Mouse (Mus musculus): ENCODE measurements around the gene Rnd2. TPM values are rescaled to one million over a fixed set of nuclear protein-coding genes. Genes with fewer than 3 reads are reported as not detected.

Gene Rnd2
- polyA plus RNA-seq, 1 experiment from 2014 or later = 37.5 TPM

- Histone ChIP-seq H3K27me3 (ENCODE audit: control insufficient read depth, insufficient read depth, low read length) (no peaks in the 10 kb centered on the region), H3K36me3 (ENCODE audit: control insufficient read depth, insufficient read depth, low read length) (no peaks in the 10 kb centered on the region), H3K9ac (ENCODE audit: low read length) (no peak overlapping the region), H3K4me2 (no peak overlapping the region), H3K9me3 (ENCODE audit: control insufficient read depth, low read length) (no peaks in the 10 kb centered on the region), H3K4me3 (ENCODE audit: low read depth, low read length) (no peak overlapping the region), H3K4me1 (ENCODE audit: control insufficient read depth, insufficient read depth, low read length) (no peaks in the 10 kb centered on the region), H3K27ac (ENCODE audit: low read depth, low read length) (no peak overlapping the region)
- WGBS = 94% methylated on average over 10 of the region's 10 CpGs
- ATAC-seq (ENCODE audit: low FRiP score) (no peak), DNase-seq (ENCODE audit: low spot score, missing footprints) (no peak)
Observed at GRCm38 (mm10) chr11:101451536-101451935, 13.3 kb upstream of the Rnd2 start.

GRCm38 (mm10) chr11:101452093-101452774, 12.6 kb upstream of the Rnd2 start:
- Histone ChIP-seq H3K27me3 (ENCODE audit: control insufficient read depth, insufficient read depth, low read length) (no peaks in the 10 kb centered on the region), H3K27ac (ENCODE audit: low read depth, low read length) (no peak overlapping the region), H3K4me3 (ENCODE audit: low read depth, low read length) (no peak overlapping the region), H3K36me3 (ENCODE audit: control insufficient read depth, insufficient read depth, low read length) (no peaks in the 10 kb centered on the region), H3K4me2 (no peak overlapping the region), H3K9me3 (ENCODE audit: control insufficient read depth, low read length) (no peaks in the 10 kb centered on the region), H3K4me1 (ENCODE audit: control insufficient read depth, insufficient read depth, low read length) (no peaks in the 10 kb centered on the region), H3K9ac (ENCODE audit: low read length) (no peak overlapping the region)
- WGBS = 76% methylated on average over 10 of the region's 10 CpGs
- no peak for ATAC-seq (ENCODE audit: low FRiP score)
- DNase-seq (ENCODE audit: low spot score, missing footprints) = no peak

DNA sequence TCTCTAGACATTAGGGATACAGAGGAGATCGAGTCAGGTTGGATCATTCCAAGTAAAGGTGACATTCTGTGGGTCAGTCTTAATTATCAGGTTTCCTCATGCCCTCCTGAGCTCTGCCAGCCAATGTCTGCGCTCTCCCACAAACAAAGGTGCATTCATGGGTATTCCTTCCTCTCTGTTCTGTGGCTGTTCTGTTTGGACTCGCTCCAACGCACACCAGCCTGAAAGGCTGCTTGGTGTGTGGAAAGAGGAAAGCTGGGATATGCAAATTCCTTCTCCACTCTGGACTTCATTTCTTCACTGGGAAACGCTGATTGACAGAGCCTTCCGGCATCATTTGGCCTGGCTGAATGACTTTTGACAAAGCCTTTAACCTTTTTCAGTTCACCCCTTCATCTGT, 10.1 kb upstream of the Rnd2 start:
- H3K4me1 ChIP-seq (ENCODE audit: control insufficient read depth, insufficient read depth, low read length) = no peaks in the 10 kb centered on the region
- no peak overlapping the region for H3K27ac ChIP-seq (ENCODE audit: low read depth, low read length)
- no peaks in the 10 kb centered on the region; the same call in 1 of the 2 replicates for H3K36me3 ChIP-seq (ENCODE audit: control insufficient read depth, insufficient read depth, low read length)
- no peak for DNase-seq (ENCODE audit: low spot score, missing footprints)
- no peak overlapping the region for H3K4me3 ChIP-seq (ENCODE audit: low read depth, low read length)
- no peaks in the 10 kb centered on the region for H3K27me3 ChIP-seq (ENCODE audit: control insufficient read depth, insufficient read depth, low read length)
- H3K4me2 ChIP-seq = no peak overlapping the region
- ATAC-seq (ENCODE audit: low FRiP score) = no peak
- no peaks in the 10 kb centered on the region for H3K9me3 ChIP-seq (ENCODE audit: control insufficient read depth, low read length)
- no peak overlapping the region for H3K9ac ChIP-seq (ENCODE audit: low read length)
- WGBS = 46% methylated on average over 6 of the region's 6 CpGs

DNA sequence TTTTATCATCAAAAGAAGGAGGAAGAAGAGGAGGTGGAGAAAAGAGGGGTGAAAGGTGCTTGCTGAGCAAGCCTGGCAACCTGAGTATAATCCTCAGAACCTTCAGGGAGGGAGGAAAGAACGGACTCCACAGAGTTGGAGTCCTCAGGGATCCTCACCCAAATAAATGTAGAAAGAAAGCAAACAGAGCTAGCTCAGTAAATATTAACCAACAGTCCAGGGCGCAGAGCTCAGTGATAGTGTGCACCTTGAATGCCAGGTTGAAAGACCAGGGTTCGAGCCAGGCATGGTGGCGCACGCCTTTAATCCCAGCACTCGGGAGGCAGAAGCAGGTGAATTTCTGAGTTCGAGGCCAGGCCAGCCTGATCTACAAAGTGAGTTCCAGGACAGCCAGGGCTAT, 9.2 kb upstream of the Rnd2 start:
- ATAC-seq (ENCODE audit: low FRiP score) (no peak), DNase-seq (ENCODE audit: low spot score, missing footprints) (no peak)
- 87% methylated on average over 7 of the region's 7 CpGs for WGBS
- Histone ChIP-seq H3K9ac (ENCODE audit: low read length) (no peak overlapping the region), H3K36me3 (ENCODE audit: control insufficient read depth, insufficient read depth, low read length) (no peaks in the 10 kb centered on the region; the same call in none of the 2 replicates), H3K27ac (ENCODE audit: low read depth, low read length) (no peak overlapping the region), H3K4me2 (no peak overlapping the region), H3K4me3 (ENCODE audit: low read depth, low read length) (no peak overlapping the region), H3K9me3 (ENCODE audit: control insufficient read depth, low read length) (no peaks in the 10 kb centered on the region), H3K27me3 (ENCODE audit: control insufficient read depth, insufficient read depth, low read length) (no peaks in the 10 kb centered on the region), H3K4me1 (ENCODE audit: control insufficient read depth, insufficient read depth, low read length) (no peaks in the 10 kb centered on the region)

DNA sequence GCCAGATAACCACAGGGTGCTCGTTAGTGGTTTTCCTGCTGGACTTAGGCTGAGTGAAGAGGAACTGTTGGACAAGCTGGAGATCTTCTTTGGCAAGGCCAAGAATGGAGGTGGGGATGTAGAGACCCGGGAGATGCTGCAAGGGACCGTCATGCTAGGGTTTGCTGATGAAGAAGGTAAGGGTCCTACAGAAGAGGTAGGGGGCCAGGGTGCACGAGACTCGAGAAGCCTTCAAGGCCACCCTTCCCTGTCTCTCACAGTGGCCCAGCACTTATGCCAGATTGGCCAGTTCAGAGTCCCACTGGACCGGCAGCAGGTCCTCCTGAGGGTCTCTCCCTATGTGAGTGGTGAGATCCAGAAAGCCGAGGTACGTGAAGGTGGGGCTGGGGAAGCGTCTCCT, 7.2 kb upstream of the Rnd2 start:
- Histone ChIP-seq H3K9me3 (ENCODE audit: control insufficient read depth, low read length) (no peaks in the 10 kb centered on the region), H3K4me2 (no peak overlapping the region), H3K4me3 (ENCODE audit: low read depth, low read length) (no peak overlapping the region), H3K27ac (ENCODE audit: low read depth, low read length) (no peak overlapping the region), H3K9ac (ENCODE audit: low read length) (no peak overlapping the region), H3K4me1 (ENCODE audit: control insufficient read depth, insufficient read depth, low read length) (peaks cover 8% of the 10 kb centered on the region), H3K27me3 (ENCODE audit: control insufficient read depth, insufficient read depth, low read length) (no peaks in the 10 kb centered on the region), H3K36me3 (ENCODE audit: control insufficient read depth, insufficient read depth, low read length) (no peaks in the 10 kb centered on the region; the same call in none of the 2 replicates)
- DNase-seq (ENCODE audit: low spot score, missing footprints) = no peak
- ATAC-seq (ENCODE audit: low FRiP score) = no peak
- 90% methylated on average over 9 of the region's 9 CpGs for WGBS

DNA sequence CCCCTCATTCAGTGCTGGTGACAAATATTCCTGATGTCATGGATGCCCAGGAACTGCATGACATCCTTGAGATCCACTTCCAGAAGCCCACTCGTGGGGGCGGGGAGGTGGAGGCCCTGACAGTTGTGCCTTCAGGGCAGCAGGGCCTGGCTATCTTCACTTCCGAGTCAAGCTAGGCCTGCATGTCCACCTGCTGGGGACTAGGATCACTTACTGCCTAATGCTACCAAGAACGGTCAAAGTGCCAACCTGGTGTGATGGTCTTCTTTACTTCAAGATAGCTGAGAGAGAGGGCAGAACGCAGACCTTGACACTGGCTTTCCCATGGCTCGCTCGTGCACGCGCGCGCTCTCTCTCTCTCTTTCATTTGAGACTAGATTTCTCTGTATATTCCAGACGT, 6.6 kb upstream of the Rnd2 start:
- H3K36me3 ChIP-seq (ENCODE audit: control insufficient read depth, insufficient read depth, low read length) = no peaks in the 10 kb centered on the region; the same call in none of the 2 replicates
- no peak overlapping the region for H3K27ac ChIP-seq (ENCODE audit: low read depth, low read length)
- no peak overlapping the region for H3K4me3 ChIP-seq (ENCODE audit: low read depth, low read length)
- no peaks in the 10 kb centered on the region for H3K9me3 ChIP-seq (ENCODE audit: control insufficient read depth, low read length)
- ATAC-seq (ENCODE audit: low FRiP score) (no peak), DNase-seq (ENCODE audit: low spot score, missing footprints) (no peak)
- no peaks in the 10 kb centered on the region for H3K27me3 ChIP-seq (ENCODE audit: control insufficient read depth, insufficient read depth, low read length)
- 85% methylated on average over 12 of the region's 12 CpGs for WGBS
- no peak overlapping the region for H3K9ac ChIP-seq (ENCODE audit: low read length)
- peaks cover 14% of the 10 kb centered on the region for H3K4me1 ChIP-seq (ENCODE audit: control insufficient read depth, insufficient read depth, low read length)
- no peak overlapping the region for H3K4me2 ChIP-seq

- no peak overlapping the region for H3K27ac ChIP-seq (ENCODE audit: low read depth, low read length)
- no peak overlapping the region for H3K4me2 ChIP-seq
- H3K4me1 ChIP-seq (ENCODE audit: control insufficient read depth, insufficient read depth, low read length) = peaks cover 27% of the 10 kb centered on the region
- H3K9ac ChIP-seq (ENCODE audit: low read length) = no peak overlapping the region
- H3K9me3 ChIP-seq (ENCODE audit: control insufficient read depth, low read length) = no peaks in the 10 kb centered on the region
- DNase-seq (ENCODE audit: low spot score, missing footprints) = no peak
- H3K36me3 ChIP-seq (ENCODE audit: control insufficient read depth, insufficient read depth, low read length) = no peaks in the 10 kb centered on the region; the same call in none of the 2 replicates
- no peaks in the 10 kb centered on the region for H3K27me3 ChIP-seq (ENCODE audit: control insufficient read depth, insufficient read depth, low read length)
- 48% methylated on average over 6 of the region's 6 CpGs for WGBS
- ATAC-seq (ENCODE audit: low FRiP score) = no peak
- H3K4me3 ChIP-seq (ENCODE audit: low read depth, low read length) = no peak overlapping the region
Observed at GRCm38 (mm10) chr11:101459716-101460115, 5.1 kb upstream of the Rnd2 start.

- Histone ChIP-seq H3K9ac (ENCODE audit: low read length) (no peak overlapping the region), H3K4me1 (ENCODE audit: control insufficient read depth, insufficient read depth, low read length) (peaks cover 33% of the 10 kb centered on the region), H3K4me2 (no peak overlapping the region), H3K27me3 (ENCODE audit: control insufficient read depth, insufficient read depth, low read length) (no peaks in the 10 kb centered on the region), H3K4me3 (ENCODE audit: low read depth, low read length) (no peak overlapping the region), H3K36me3 (ENCODE audit: control insufficient read depth, insufficient read depth, low read length) (no peaks in the 10 kb centered on the region; the same call in none of the 2 replicates), H3K9me3 (ENCODE audit: control insufficient read depth, low read length) (no peaks in the 10 kb centered on the region), H3K27ac (ENCODE audit: low read depth, low read length) (no peak overlapping the region)
- DNase-seq (ENCODE audit: low spot score, missing footprints) = no peak
- 87% methylated on average over 15 of the region's 15 CpGs for WGBS
- no peak for ATAC-seq (ENCODE audit: low FRiP score)
Observed at GRCm38 (mm10) chr11:101460321-101460720, 4.5 kb upstream of the Rnd2 start.

GRCm38 (mm10) chr11:101462141-101462540, 2.7 kb upstream of the Rnd2 start:
- Histone ChIP-seq H3K9ac (ENCODE audit: low read length) (no peak overlapping the region), H3K9me3 (ENCODE audit: control insufficient read depth, low read length) (no peaks in the 10 kb centered on the region), H3K36me3 (ENCODE audit: control insufficient read depth, insufficient read depth, low read length) (no peaks in the 10 kb centered on the region; the same call in none of the 2 replicates), H3K4me3 (ENCODE audit: low read depth, low read length) (no peak overlapping the region), H3K4me2 (no peak overlapping the region), H3K27me3 (ENCODE audit: control insufficient read depth, insufficient read depth, low read length) (peaks cover 2% of the 10 kb centered on the region; the same call in 1 of the 2 replicates), H3K27ac (ENCODE audit: low read depth, low read length) (no peak overlapping the region), H3K4me1 (ENCODE audit: control insufficient read depth, insufficient read depth, low read length) (peaks cover 39% of the 10 kb centered on the region)
- WGBS = 71% methylated on average over 14 of the region's 14 CpGs
- ATAC-seq (ENCODE audit: low FRiP score) = peak; percentile 47; the same call in 1 of the 2 replicates
- DNase-seq (ENCODE audit: low spot score, missing footprints) = no peak
